In the genomic region with DNA sequence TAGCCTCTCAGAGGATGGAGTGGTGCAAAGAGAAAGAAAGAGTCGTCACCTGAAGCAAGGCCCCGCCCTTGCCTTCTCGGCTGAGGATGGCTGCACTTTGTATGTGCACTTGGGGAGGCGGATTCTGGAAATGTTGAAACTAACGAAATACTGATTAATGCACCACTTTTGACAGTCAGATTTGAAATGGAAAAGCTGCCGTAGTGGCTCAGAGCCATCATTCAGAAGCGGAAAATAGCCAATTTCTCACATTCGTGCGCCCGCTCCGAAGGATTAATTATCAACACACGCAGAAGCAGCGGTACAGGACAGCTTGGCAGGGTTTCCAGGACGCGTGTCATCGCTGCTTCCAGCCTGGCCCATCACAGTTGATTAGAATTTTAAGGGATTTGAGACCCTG, we compare ENCODE assay signal across 13 mouse cellular contexts. TPM values are rescaled to one million over a fixed set of nuclear protein-coding genes. Genes with fewer than 3 reads are reported as not detected.
A peak's percentile ranks its signal among the peaks of the same experiment; 100 is the strongest.
DNase-seq lines count a peak whose midpoint lies in the region; ATAC-seq lines count a peak whose summit lies in the region.
"Had no signal": no experiment of that assay in that cellular context is flagged by ENCODE, and none has a peak within 500 bp of the region (broad histone marks: within the 10 kb centered on the region; RNA-seq: fewer than 3 reads in every experiment).

No protein-coding gene starts in this region.

- no peaks in the 10 kb centered on the region for H3K9me3 ChIP-seq in forebrain, embryonic 15.5 days
- H3K9me3 ChIP-seq in forebrain, embryonic 11.5 days (ENCODE audit: control insufficient read depth, low read length), result no peaks in the 10 kb centered on the region
- H3K9me3 ChIP-seq in liver, embryonic 13.5 days (replicated peaks), result no peaks in the 10 kb centered on the region
- no peaks in the 10 kb centered on the region for H3K9me3 ChIP-seq in liver, embryonic 11.5 days (ENCODE audit: control insufficient read depth, low read length)
- H3K9me3 ChIP-seq: limb, embryonic 13.5 days had no signal

- H3K4me2 ChIP-seq in forebrain, embryonic 15.5 days (replicated peaks), result peak overlapping the region; percentile 29
- no peak overlapping the region for H3K4me2 ChIP-seq in forebrain, embryonic 11.5 days (ENCODE audit: low read depth, low read length, severe bottlenecking)
- no peak overlapping the region for H3K4me2 ChIP-seq in liver, embryonic 13.5 days
- H3K4me2 ChIP-seq in liver, embryonic 11.5 days, result no peak overlapping the region

- no peaks in the 10 kb centered on the region for H3K36me3 ChIP-seq in forebrain, embryonic 15.5 days
- H3K36me3 ChIP-seq in forebrain, embryonic 11.5 days (ENCODE audit: control insufficient read depth, insufficient read depth, low read length), result peaks cover 8% of the 10 kb centered on the region
- peaks cover 16% of the 10 kb centered on the region for H3K36me3 ChIP-seq in liver, embryonic 13.5 days
- H3K36me3 ChIP-seq in liver, embryonic 11.5 days (ENCODE audit: control insufficient read depth, insufficient read depth, low read length), result no peaks in the 10 kb centered on the region; the same call in 1 of the 2 replicates

- 51% methylated on average over 16 of the region's 16 CpGs for WGBS in forebrain, embryonic 15.5 days
- WGBS in forebrain, embryonic 11.5 days, result 88% methylated on average over 16 of the region's 16 CpGs
- WGBS in liver, embryonic 13.5 days (ENCODE audit: insufficient replicate concordance), result 89% methylated on average over 16 of the region's 16 CpGs
- 86% methylated on average over 16 of the region's 16 CpGs for WGBS in liver, embryonic 11.5 days

- no peak for ATAC-seq in forebrain, embryonic 15.5 days (replicated peaks)
- ATAC-seq in forebrain, embryonic 11.5 days (replicated peaks; ENCODE audit: low FRiP score), result no peak
- ATAC-seq in liver, embryonic 13.5 days (ENCODE audit: low read depth), result no peak
- no peak for ATAC-seq in liver, embryonic 11.5 days (replicated peaks; ENCODE audit: low FRiP score)

- peak overlapping the region; percentile 68 for H3K27ac ChIP-seq in forebrain, embryonic 15.5 days (replicated peaks)
- no peak overlapping the region for H3K27ac ChIP-seq in forebrain, embryonic 11.5 days (ENCODE audit: low read depth, low read length)
- H3K27ac ChIP-seq in liver, embryonic 13.5 days, result peak overlapping the region; percentile 50; the same call in 1 of the 2 replicates
- H3K27ac ChIP-seq in liver, embryonic 11.5 days (ENCODE audit: low read depth, low read length), result no peak overlapping the region
- H3K27ac ChIP-seq: kidney, postnatal 0 days had no signal

- DNase-seq in forebrain, embryonic 11.5 days (ENCODE audit: low spot score), result no peak
- DNase-seq in liver, embryonic 13.5 days, result no peak
- no peak for DNase-seq in liver, embryonic 11.5 days (ENCODE audit: low spot score)
- DNase-seq in layer of hippocampus, adult 11-12 months (ENCODE audit: low spot score), result peak; percentile 53
- DNase-seq in lung, postnatal 4 days, result peak; percentile 29 to 48
- no peak for DNase-seq in adrenal gland, adult 8-10 months
- DNase-seq in liver, result no peak
- DNase-seq: adrenal gland, postnatal 36 days; cerebellum, postnatal 25 days had no signal

- peaks cover 6% of the 10 kb centered on the region for H3K27me3 ChIP-seq in forebrain, embryonic 15.5 days
- H3K27me3 ChIP-seq in forebrain, embryonic 11.5 days (ENCODE audit: control insufficient read depth, insufficient read depth, low read length), result no peaks in the 10 kb centered on the region
- no peaks in the 10 kb centered on the region for H3K27me3 ChIP-seq in liver, embryonic 13.5 days
- H3K27me3 ChIP-seq in liver, embryonic 11.5 days (replicated peaks; ENCODE audit: control insufficient read depth, insufficient read depth, low read length), result no peaks in the 10 kb centered on the region

- peaks cover 30% of the 10 kb centered on the region for H3K4me1 ChIP-seq in forebrain, embryonic 15.5 days
- peaks cover 4% of the 10 kb centered on the region; the same call in 1 of the 2 replicates for H3K4me1 ChIP-seq in forebrain, embryonic 11.5 days (replicated peaks; ENCODE audit: control insufficient read depth, insufficient read depth, low read length)
- H3K4me1 ChIP-seq in liver, embryonic 13.5 days (replicated peaks), result peaks cover 86% of the 10 kb centered on the region
- peaks cover 55% of the 10 kb centered on the region for H3K4me1 ChIP-seq in liver, embryonic 11.5 days (replicated peaks; ENCODE audit: control insufficient read depth, insufficient read depth, low read length)

- H3K4me3 ChIP-seq in forebrain, embryonic 15.5 days, result no peak overlapping the region
- no peak overlapping the region for H3K4me3 ChIP-seq in forebrain, embryonic 11.5 days (ENCODE audit: low read depth, low read length)
- no peak overlapping the region for H3K4me3 ChIP-seq in liver, embryonic 13.5 days (replicated peaks)
- no peak overlapping the region for H3K4me3 ChIP-seq in liver, embryonic 11.5 days (ENCODE audit: low read depth, low read length)
- H3K4me3 ChIP-seq: limb, embryonic 13.5 days had no signal

- H3K9ac ChIP-seq in forebrain, embryonic 15.5 days (replicated peaks), result no peak overlapping the region; the same call in 1 of the 2 replicates
- H3K9ac ChIP-seq in forebrain, embryonic 11.5 days (ENCODE audit: low read length), result no peak overlapping the region
- H3K9ac ChIP-seq in liver, embryonic 13.5 days, result no peak overlapping the region
- H3K9ac ChIP-seq in liver, embryonic 11.5 days (ENCODE audit: low read depth, low read length), result no peak overlapping the region

RNA-seq across cellular contexts. Expression of gene Notch3, which starts 47.5 kb away (rescaled TPM):
- polyA plus RNA-seq in forebrain, embryonic 15.5 days (2015; fragmentation: Nextera tagmentation; extraction: Ambion mirVana), result 5.6 and 5.8 TPM in 2 replicates
- polyA plus RNA-seq in forebrain, embryonic 11.5 days (2014; fragmentation: Nextera tagmentation; extraction: Ambion mirVana), result 26.8 and 30.2 TPM in 2 replicates
- 0.45 and 0.48 TPM in 2 replicates for polyA plus RNA-seq in liver, embryonic 13.5 days (2015; fragmentation: Nextera tagmentation; extraction: Ambion mirVana)
- 5.1 and 5.4 TPM in 2 replicates for polyA plus RNA-seq in liver, embryonic 11.5 days (2014; fragmentation: Nextera tagmentation; extraction: Ambion mirVana)
- 10 to 100 TPM in 1 of 4 experiments, 1 to 10 TPM in 3; 5.7 to 10.7 (median 7.3) TPM for total RNA-seq in adrenal gland, adult 8-10 months (2022)
- polyA plus RNA-seq: erythroblast, embryonic 14.5 days had no signal

Comparison
In these comparisons a context has a peak if more than half of its experiments do, and no peak if none do; other contexts are left out.
1. H3K27ac ChIP-seq: peak in forebrain, embryonic 15.5 days (single experiment) and liver, embryonic 13.5 days (single experiment); none in forebrain, embryonic 11.5 days (single experiment) and liver, embryonic 11.5 days (single experiment).
2. DNase-seq: peak in layer of hippocampus, adult 11-12 months (single experiment) and lung, postnatal 4 days (2 of 2); none in forebrain, embryonic 11.5 days (single experiment), liver, embryonic 13.5 days (single experiment), liver, embryonic 11.5 days (single experiment), adrenal gland, adult 8-10 months (single experiment) and liver (single experiment).